In the genomic region with DNA sequence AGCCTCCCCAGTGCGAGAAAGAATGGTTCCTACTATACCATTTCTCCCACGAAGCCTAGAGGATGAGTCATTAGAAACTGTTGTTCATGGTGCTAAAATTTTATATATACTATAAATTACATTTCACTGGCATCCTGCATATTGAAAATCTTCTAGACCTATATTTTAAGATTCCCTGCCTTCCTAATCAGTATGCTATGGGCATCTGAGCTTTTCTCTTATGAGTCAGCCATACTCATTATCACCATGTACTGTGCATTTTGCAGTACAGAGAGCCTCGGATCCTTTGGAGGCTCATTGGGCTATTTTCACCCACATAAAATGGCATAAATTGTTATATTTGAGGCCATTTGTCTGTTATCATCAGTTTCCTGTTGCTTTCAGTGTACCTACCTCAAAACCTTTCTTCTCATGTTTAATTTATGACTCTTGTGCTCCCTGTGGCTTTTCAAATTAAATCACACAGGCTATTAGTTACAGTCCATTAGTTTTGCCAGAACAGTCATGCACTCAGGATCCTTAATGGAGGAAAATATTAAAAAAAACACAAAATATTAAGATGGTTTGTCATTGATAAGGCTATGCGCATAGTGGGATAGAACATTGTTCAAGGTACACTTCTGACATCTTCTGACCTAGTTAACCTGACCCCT, we compare ENCODE assay signal across 32 mouse cellular contexts.
DNase-seq lines count a peak whose midpoint lies in the region; ATAC-seq and TF ChIP-seq lines count a peak whose summit lies in the region.
"Had no signal": no experiment of that assay in that cellular context is flagged by ENCODE, and none has a peak within 500 bp of the region (broad histone marks: within the 10 kb centered on the region; RNA-seq: fewer than 3 reads in every experiment).

No protein-coding gene starts in this region.

- no peak overlapping the region for H3K27ac ChIP-seq in hindbrain, embryonic 11.5 days (ENCODE audit: low read depth, low read length)
- H3K27ac ChIP-seq in hindbrain, embryonic 10.5 days: no peak overlapping the region
- no peak overlapping the region for H3K27ac ChIP-seq in kidney, postnatal 0 days
- H3K27ac ChIP-seq in midbrain, embryonic 15.5 days: no peak overlapping the region
- H3K27ac ChIP-seq in thymus, adult 2 months (ENCODE audit: control insufficient read depth, insufficient read depth, low read length): no peak overlapping the region
- H3K27ac ChIP-seq: embryonic facial prominence, embryonic 13.5 days; forebrain, embryonic 13.5 days; hindbrain, embryonic 13.5 days; intestine, embryonic 15.5 days; limb, embryonic 13.5 days; liver, embryonic 12.5 days; midbrain, embryonic 12.5 days; stomach, embryonic 15.5 days had no signal

- no peak for TF ChIP-seq CTCF in kidney, postnatal 0 days (IDR thresholded peaks at IDR 0.05; ENCODE audit: low read depth)
- no peak for TF ChIP-seq CTCF in thymus, adult 2 months (IDR thresholded peaks at IDR 0.05; ENCODE audit: borderline replicate concordance, control insufficient read depth, extremely low read depth, insufficient read depth, low read length, poor library complexity)

- no peak for TF ChIP-seq POLR2A in thymus, adult 2 months (IDR thresholded peaks at IDR 0.05; ENCODE audit: control insufficient read depth, extremely low read depth, insufficient read depth, low read length, poor library complexity)

- H3K9me3 ChIP-seq in hindbrain, embryonic 11.5 days (ENCODE audit: control insufficient read depth, low read length): no peaks in the 10 kb centered on the region
- no peaks in the 10 kb centered on the region for H3K9me3 ChIP-seq in hindbrain, embryonic 10.5 days
- no peaks in the 10 kb centered on the region for H3K9me3 ChIP-seq in kidney, postnatal 0 days (replicated peaks; ENCODE audit: low read length)
- no peaks in the 10 kb centered on the region for H3K9me3 ChIP-seq in midbrain, embryonic 15.5 days
- H3K9me3 ChIP-seq: embryonic facial prominence, embryonic 13.5 days; forebrain, embryonic 13.5 days; heart, embryonic 12.5 days; hindbrain, embryonic 13.5 days; intestine, embryonic 15.5 days; limb, embryonic 13.5 days; liver, embryonic 12.5 days; midbrain, embryonic 12.5 days; stomach, embryonic 15.5 days had no signal

- H3K36me3 ChIP-seq in hindbrain, embryonic 11.5 days (ENCODE audit: control insufficient read depth, insufficient read depth, low read length): no peaks in the 10 kb centered on the region
- H3K36me3 ChIP-seq in hindbrain, embryonic 10.5 days: no peaks in the 10 kb centered on the region
- no peaks in the 10 kb centered on the region for H3K36me3 ChIP-seq in kidney, postnatal 0 days (ENCODE audit: insufficient read depth, low read length)
- H3K36me3 ChIP-seq in midbrain, embryonic 15.5 days (replicated peaks): no peaks in the 10 kb centered on the region
- no peaks in the 10 kb centered on the region for H3K36me3 ChIP-seq in thymus, adult 2 months (ENCODE audit: control insufficient read depth, insufficient read depth, low read length)
- H3K36me3 ChIP-seq: embryonic facial prominence, embryonic 13.5 days; heart, embryonic 12.5 days; hindbrain, embryonic 13.5 days; intestine, embryonic 15.5 days; limb, embryonic 13.5 days; liver, embryonic 12.5 days; midbrain, embryonic 12.5 days; stomach, embryonic 15.5 days had no signal

- H3K9ac ChIP-seq in hindbrain, embryonic 11.5 days (ENCODE audit: low read depth, low read length): no peak overlapping the region
- H3K9ac ChIP-seq in kidney, postnatal 0 days (ENCODE audit: low read depth, low read length): no peak overlapping the region
- no peak overlapping the region for H3K9ac ChIP-seq in midbrain, embryonic 15.5 days
- H3K9ac ChIP-seq: embryonic facial prominence, embryonic 13.5 days; forebrain, embryonic 13.5 days; heart, embryonic 12.5 days; hindbrain, embryonic 13.5 days; intestine, embryonic 15.5 days; limb, embryonic 13.5 days; liver, embryonic 12.5 days; midbrain, embryonic 12.5 days; stomach, embryonic 15.5 days had no signal

- H3K4me1 ChIP-seq in hindbrain, embryonic 11.5 days (replicated peaks; ENCODE audit: control insufficient read depth, insufficient read depth, low read length): no peaks in the 10 kb centered on the region
- no peaks in the 10 kb centered on the region for H3K4me1 ChIP-seq in hindbrain, embryonic 10.5 days (replicated peaks)
- no peaks in the 10 kb centered on the region for H3K4me1 ChIP-seq in kidney, postnatal 0 days (replicated peaks; ENCODE audit: insufficient read depth, low read length)
- H3K4me1 ChIP-seq in midbrain, embryonic 15.5 days: no peaks in the 10 kb centered on the region
- no peaks in the 10 kb centered on the region for H3K4me1 ChIP-seq in thymus, adult 2 months (replicated peaks; ENCODE audit: control insufficient read depth, insufficient read depth, low read length)
- H3K4me1 ChIP-seq: embryonic facial prominence, embryonic 13.5 days; forebrain, embryonic 13.5 days; intestine, embryonic 15.5 days; limb, embryonic 13.5 days; liver, embryonic 12.5 days; midbrain, embryonic 12.5 days; stomach, embryonic 15.5 days had no signal

- H3K4me2 ChIP-seq in hindbrain, embryonic 11.5 days (replicated peaks; ENCODE audit: low read depth, low read length): no peak overlapping the region
- no peak overlapping the region for H3K4me2 ChIP-seq in kidney, postnatal 0 days (ENCODE audit: low read length)
- no peak overlapping the region for H3K4me2 ChIP-seq in midbrain, embryonic 15.5 days
- H3K4me2 ChIP-seq: embryonic facial prominence, embryonic 13.5 days; forebrain, embryonic 13.5 days; heart, embryonic 12.5 days; hindbrain, embryonic 13.5 days; intestine, embryonic 15.5 days; limb, embryonic 13.5 days; liver, embryonic 12.5 days; midbrain, embryonic 12.5 days; stomach, embryonic 15.5 days had no signal

- no peak overlapping the region for H3K4me3 ChIP-seq in hindbrain, embryonic 11.5 days (ENCODE audit: low read depth, low read length)
- H3K4me3 ChIP-seq in hindbrain, embryonic 10.5 days: no peak overlapping the region
- no peak overlapping the region for H3K4me3 ChIP-seq in kidney, postnatal 0 days (replicated peaks; ENCODE audit: low read depth, low read length)
- H3K4me3 ChIP-seq in midbrain, embryonic 15.5 days: no peak overlapping the region
- no peak overlapping the region for H3K4me3 ChIP-seq in thymus, adult 2 months (ENCODE audit: control insufficient read depth, insufficient read depth, low read length)
- H3K4me3 ChIP-seq: embryonic facial prominence, embryonic 13.5 days; erythroblast, embryonic 14.5 days; forebrain, embryonic 13.5 days; heart, embryonic 12.5 days; hindbrain, embryonic 13.5 days; intestine, embryonic 15.5 days; limb, embryonic 13.5 days; liver, embryonic 12.5 days; midbrain, embryonic 12.5 days; stomach, embryonic 15.5 days had no signal

- 85% methylated on average over 4 of the region's 4 CpGs for WGBS in hindbrain, embryonic 11.5 days
- 91% methylated on average over 4 of the region's 4 CpGs for WGBS in hindbrain, embryonic 10.5 days
- WGBS in kidney, postnatal 0 days: 70% methylated on average over 4 of the region's 4 CpGs
- 78% methylated on average over 4 of the region's 4 CpGs for WGBS in midbrain, embryonic 15.5 days
- WGBS in thymus, adult 2 months: 88% methylated on average over 4 of the region's 4 CpGs

- no peaks in the 10 kb centered on the region for H3K27me3 ChIP-seq in hindbrain, embryonic 11.5 days (ENCODE audit: control insufficient read depth, insufficient read depth, low read length)
- no peaks in the 10 kb centered on the region for H3K27me3 ChIP-seq in hindbrain, embryonic 10.5 days (ENCODE audit: insufficient read depth, poor library complexity, severe bottlenecking)
- H3K27me3 ChIP-seq in kidney, postnatal 0 days (ENCODE audit: insufficient read depth, low read length): no peaks in the 10 kb centered on the region
- no peaks in the 10 kb centered on the region for H3K27me3 ChIP-seq in midbrain, embryonic 15.5 days (replicated peaks)
- no peaks in the 10 kb centered on the region for H3K27me3 ChIP-seq in thymus, adult 2 months (ENCODE audit: control insufficient read depth, insufficient read depth, low read length)
- H3K27me3 ChIP-seq: embryonic facial prominence, embryonic 13.5 days; forebrain, embryonic 13.5 days; heart, embryonic 12.5 days; hindbrain, embryonic 13.5 days; intestine, embryonic 15.5 days; limb, embryonic 13.5 days; liver, embryonic 12.5 days; midbrain, embryonic 12.5 days; stomach, embryonic 15.5 days had no signal

- 0 out of 2 replicates have a peak, but pooled peaks have one; percentile 67 for ATAC-seq in hindbrain, embryonic 11.5 days (ENCODE audit: low FRiP score)
- ATAC-seq in kidney, postnatal 0 days (replicated peaks; ENCODE audit: low FRiP score, low read depth): no peak
- ATAC-seq in midbrain, embryonic 15.5 days (replicated peaks): peak; percentile 50; the same call in 1 of the 2 replicates
- ATAC-seq: forebrain, embryonic 13.5 days; intestine, embryonic 15.5 days; liver, embryonic 12.5 days; Patski had no signal

- no peak for DNase-seq in hindbrain, embryonic 11.5 days (ENCODE audit: low spot score)
- DNase-seq in hindbrain, embryonic 10.5 days (ENCODE audit: low spot score): no peak
- DNase-seq in kidney, postnatal 0 days (ENCODE audit: low spot score): peak; percentile 7
- DNase-seq in kidney, adult 11 months: no peak
- DNase-seq in MN1 (ENCODE audit: low spot score): peak; percentile 42
- DNase-seq in thymus, adult 2 months: no peak
- DNase-seq in embryo, embryonic 10 days (ENCODE audit: low spot score): no peak
- DNase-seq: cerebellum, adult 18-20 months; cerebellum, postnatal 14 days; embryo, embryonic 11 days; gastrocnemius, postnatal 10 days; heart, adult 11 months; heart, postnatal 10 days; kidney, postnatal 14 days; layer of hippocampus, postnatal 36 days; lung, adult 18-20 months; lung, postnatal 10 days; right cerebral cortex, adult 18-20 months; right cerebral cortex, postnatal 4 days; thymus, adult 18-20 months had no signal

Comparison
In these comparisons a context has a peak if more than half of its experiments do, and no peak if none do; other contexts are left out.
1. DNase-seq: peak in kidney, postnatal 0 days (single experiment) and MN1 (single experiment); none in hindbrain, embryonic 11.5 days (single experiment), hindbrain, embryonic 10.5 days (single experiment), kidney, adult 11 months (single experiment), thymus, adult 2 months (single experiment) and embryo, embryonic 10 days (single experiment).